Mouse (Mus musculus) forelimb bud, embryonic 11.5 days (tissue): ENCODE data around the gene Sh3pxd2b.
"Not testable (repeated sequence)": the region's sequence is repeated elsewhere in the genome, so short reads cannot be mapped to it uniquely, and the experiment has no call there.

Source experiments
- DNase-seq: peaks from one replicate; pipeline ENCODE4 v3.0.0-alpha.2; 2012; ENCODE audit warnings: low read depth, low spot score

Gene Sh3pxd2b

GRCm38 (mm10) chr11:32347607-32348432 is at the start of gene Sh3pxd2b:
Gene Sh3pxd2b (plus strand): TSS chr11:32347820.
- DNase-seq: peak; percentile 46

- DNase-seq: no peak
Observed at GRCm38 (mm10) chr11:32297866-32298531, 49.6 kb upstream of the Sh3pxd2b start.

GRCm38 (mm10) chr11:32298532-32298918 is 49.1 kb upstream of the Sh3pxd2b start:
- DNase-seq: no peak

- not testable (repeated sequence) for DNase-seq
Observed at GRCm38 (mm10) chr11:32299865-32300264, 47.8 kb upstream of the Sh3pxd2b start, which contains the start of gene Hbq1a. Gene Hbq1a (plus strand): TSS chr11:32300069.

- DNase-seq: no peak
Observed at GRCm38 (mm10) chr11:32300279-32301267, 47.0 kb upstream of the Sh3pxd2b start.

GRCm38 (mm10) chr11:32301506-32301905 is 46.1 kb upstream of the Sh3pxd2b start:
- no peak for DNase-seq

- no peak for DNase-seq
Observed at GRCm38 (mm10) chr11:32302824-32303419, 44.7 kb upstream of the Sh3pxd2b start.

- no peak for DNase-seq
Observed at GRCm38 (mm10) chr11:32303455-32303854, 44.2 kb upstream of the Sh3pxd2b start.

- no peak for DNase-seq
Observed at GRCm38 (mm10) chr11:32307006-32307405, 40.6 kb upstream of the Sh3pxd2b start.

GRCm38 (mm10) chr11:32309446-32309845 is 38.2 kb upstream of the Sh3pxd2b start:
- DNase-seq: no peak

GRCm38 (mm10) chr11:32309928-32310327 is 37.7 kb upstream of the Sh3pxd2b start:
- DNase-seq: no peak

- no peak for DNase-seq
Observed at GRCm38 (mm10) chr11:32316009-32316408, 31.6 kb upstream of the Sh3pxd2b start.

GRCm38 (mm10) chr11:32320507-32321195 is 27.0 kb upstream of the Sh3pxd2b start:
- DNase-seq: no peak

- DNase-seq: peak; percentile 50
Observed at GRCm38 (mm10) chr11:32321196-32321565, 26.4 kb upstream of the Sh3pxd2b start.

GRCm38 (mm10) chr11:32324609-32325008 is 23.0 kb upstream of the Sh3pxd2b start:
- peak; percentile 82 for DNase-seq

- DNase-seq: no peak
Observed at GRCm38 (mm10) chr11:32331075-32331474, 16.5 kb upstream of the Sh3pxd2b start.

GRCm38 (mm10) chr11:32331861-32332260 is 15.8 kb upstream of the Sh3pxd2b start:
- no peak for DNase-seq

GRCm38 (mm10) chr11:32333235-32333634 is 14.4 kb upstream of the Sh3pxd2b start:
- no peak for DNase-seq

- DNase-seq: no peak
Observed at GRCm38 (mm10) chr11:32336435-32336907, 11.1 kb upstream of the Sh3pxd2b start.

GRCm38 (mm10) chr11:32339131-32339531 is 8.5 kb upstream of the Sh3pxd2b start:
- no peak for DNase-seq
